Mouse (Mus musculus) testis, adult 2 months (tissue): Measurements from ENCODE around the gene Pvr. TPM values are rescaled to one million over a fixed set of nuclear protein-coding genes. Genes with fewer than 3 reads are reported as not detected.

Source experiments
- H3K27ac ChIP-seq: fragments of 200-500 bp; 2 replicates; pipeline ENCODE4 v1.5.1; 2012; ENCODE audit warnings: low read depth, low read length; ENCODE audit not compliant: control insufficient read depth, insufficient read depth
- H3K27me3 ChIP-seq: fragments of 200-500 bp; 2 replicates; pipeline ENCODE4 v1.6.1; 2012; ENCODE audit warnings: mild to moderate bottlenecking, low read length, moderate library complexity; ENCODE audit not compliant: control insufficient read depth, insufficient read depth
- H3K36me3 ChIP-seq: fragments of 200-500 bp; 2 replicates; pipeline ENCODE4 v1.6.1; 2012; ENCODE audit warnings: mild to moderate bottlenecking, low read length; ENCODE audit not compliant: control insufficient read depth, insufficient read depth
- H3K4me1 ChIP-seq: fragments of 200-500 bp; 2 replicates; pipeline ENCODE4 v1.6.1; 2012; ENCODE audit warnings: low read length; ENCODE audit not compliant: control insufficient read depth, insufficient read depth
- H3K4me3 ChIP-seq: fragments of 200-500 bp; 2 replicates; pipeline ENCODE4 v1.5.1; 2012; ENCODE audit warnings: low read depth, mild to moderate bottlenecking, low read length, moderate library complexity, mixed read lengths; ENCODE audit not compliant: control insufficient read depth
- CTCF ChIP-seq: fragments of 200-500 bp; IDR thresholded peaks from 2 replicates; pipeline ENCODE4 v1.5.1; 2012; ENCODE audit warnings: low read depth, mild to moderate bottlenecking, inconsistent platforms, low read length, moderate library complexity; ENCODE audit not compliant: control insufficient read depth, insufficient read depth, insufficient replicate concordance
- POLR2A ChIP-seq: fragments of 200-500 bp; IDR thresholded peaks from 2 replicates; pipeline ENCODE4 v1.6.1; 2012; ENCODE audit warnings: low read depth, mild to moderate bottlenecking, inconsistent platforms, low read length, moderate library complexity; ENCODE audit not compliant: control insufficient read depth
- polyA plus RNA-seq: library from polyadenylated mRNA; depleted of rRNA; stranded (reverse); fragments of >200 nt; gene quantifications from 2 replicates; pipeline ENCODE4 v1.2.3, GENCODE M21; 2012

Gene Pvr
- polyA plus RNA-seq, 1 experiment: 6.1 TPM

DNA sequence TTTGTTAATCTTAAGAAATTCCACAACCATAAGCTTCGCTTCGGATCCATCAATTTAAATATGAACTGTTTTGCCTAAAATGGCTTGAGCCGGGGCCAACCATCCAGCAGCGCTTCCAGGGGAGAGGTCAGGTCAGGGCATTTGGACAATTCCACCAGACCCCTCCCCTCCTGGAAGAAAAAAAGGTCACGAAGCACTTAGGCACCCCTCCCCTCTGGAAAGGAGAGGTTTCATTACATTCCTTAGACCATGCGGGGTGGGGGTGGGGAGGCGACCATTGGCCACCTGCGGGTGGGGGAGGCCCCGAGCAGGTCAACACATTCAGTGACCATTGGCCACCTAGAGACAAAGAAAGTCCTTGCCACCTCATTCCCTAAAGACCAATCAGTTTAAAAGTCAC is 32.1 kb upstream of the Pvr start:
- Histone ChIP-seq H3K27ac (no peak overlapping the region), H3K36me3 (no peaks in the 10 kb centered on the region), H3K4me3 (no peak overlapping the region), H3K4me1 (peaks cover 10% of the 10 kb centered on the region), H3K27me3 (no peaks in the 10 kb centered on the region)
- no peak for TF ChIP-seq POLR2A
- TF ChIP-seq CTCF: no peak

DNA sequence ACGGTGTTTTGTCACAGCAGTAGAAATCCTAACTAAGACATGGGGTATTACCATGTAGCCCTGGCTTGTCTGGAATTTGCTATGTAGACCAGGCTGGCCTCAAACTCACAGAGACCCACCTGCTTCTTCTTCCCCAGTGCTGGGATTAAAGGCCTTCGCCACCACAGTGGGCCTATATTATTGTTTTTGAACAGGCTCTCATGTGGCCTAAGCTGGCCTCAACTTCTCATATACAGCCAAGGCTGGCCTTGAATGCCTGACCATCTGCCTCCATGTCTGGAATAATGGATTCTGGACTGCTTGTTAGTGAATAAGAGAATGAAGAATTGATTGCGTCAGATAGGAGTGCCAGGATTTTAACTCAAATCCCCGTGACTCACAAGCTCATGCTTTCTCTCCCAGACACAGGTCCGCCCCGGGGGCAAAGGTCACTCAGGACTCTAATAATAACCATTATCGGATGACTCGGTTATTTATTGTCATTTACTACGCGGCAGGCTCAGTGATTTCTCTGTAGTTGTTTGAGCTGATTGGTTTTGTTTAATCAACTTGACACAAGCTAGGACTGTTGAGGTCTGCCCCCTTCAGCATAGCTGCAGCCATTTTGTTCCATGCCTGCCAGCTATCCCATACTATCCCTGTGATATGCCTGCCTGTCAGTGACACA is 31.5 kb upstream of the Pvr start:
- no peaks in the 10 kb centered on the region for H3K27me3 ChIP-seq
- no peak overlapping the region for H3K27ac ChIP-seq
- TF ChIP-seq POLR2A (no peak), CTCF (no peak)
- peaks cover 10% of the 10 kb centered on the region for H3K4me1 ChIP-seq
- no peaks in the 10 kb centered on the region for H3K36me3 ChIP-seq
- no peak overlapping the region for H3K4me3 ChIP-seq

DNA sequence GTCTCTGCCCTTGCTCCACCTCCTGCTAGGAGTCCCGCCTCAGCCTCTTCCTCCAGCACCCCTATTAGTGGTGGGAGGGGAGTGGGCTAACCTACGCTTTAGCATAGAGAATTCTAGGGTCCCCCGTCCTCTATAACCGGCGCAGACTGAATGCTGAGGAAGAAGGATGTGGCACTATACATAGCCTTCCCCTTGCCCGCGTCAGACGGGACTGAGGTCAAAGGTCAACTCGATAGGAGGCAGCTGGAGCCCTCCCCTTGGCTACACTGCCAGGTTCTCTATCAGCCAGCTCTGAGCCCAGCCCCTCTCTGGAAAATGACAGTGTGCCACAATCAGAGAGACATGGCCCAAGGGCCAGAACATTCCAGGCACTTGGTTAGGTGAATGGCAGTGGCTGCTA is 29.6 kb upstream of the Pvr start, which contains the start of gene Igsf23:
Gene Igsf23, minus strand, starts transcription at position 168 of the 400 bp plus-strand sequence.
- H3K4me3 ChIP-seq: no peak within 1 kb of the TSS
- no peaks in the 10 kb centered on the region for H3K36me3 ChIP-seq
- no peak within 1 kb of the TSS for H3K27ac ChIP-seq
- no peaks in the 10 kb centered on the region for H3K27me3 ChIP-seq
- H3K4me1 ChIP-seq: peaks cover 10% of the 10 kb centered on the region
- TF ChIP-seq CTCF (no peak), POLR2A (no peak)

DNA sequence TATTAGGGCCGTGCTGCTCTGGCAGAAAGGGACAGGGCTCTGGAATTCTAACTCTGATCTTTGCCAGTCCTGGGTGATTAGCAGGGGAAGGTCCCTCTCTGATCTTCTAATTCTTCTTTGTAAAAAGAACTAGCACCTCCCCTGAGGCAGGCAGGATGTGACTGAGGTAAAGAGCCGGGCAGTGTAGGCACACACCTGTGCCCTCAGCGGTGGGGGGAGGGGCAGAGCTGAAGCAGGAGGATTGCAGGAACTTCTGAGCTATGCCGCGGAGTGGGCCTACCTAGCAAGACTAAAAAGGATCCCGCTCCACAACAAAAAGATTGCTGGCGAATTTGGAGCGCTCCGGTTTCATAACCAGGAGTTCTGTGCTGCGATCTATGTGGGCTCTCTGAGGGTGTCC is 29.0 kb upstream of the Pvr start:
- Histone ChIP-seq H3K36me3 (no peaks in the 10 kb centered on the region), H3K27me3 (no peaks in the 10 kb centered on the region), H3K27ac (no peak overlapping the region), H3K4me1 (peaks cover 10% of the 10 kb centered on the region), H3K4me3 (no peak overlapping the region)
- no peak for TF ChIP-seq POLR2A
- TF ChIP-seq CTCF: no peak

DNA sequence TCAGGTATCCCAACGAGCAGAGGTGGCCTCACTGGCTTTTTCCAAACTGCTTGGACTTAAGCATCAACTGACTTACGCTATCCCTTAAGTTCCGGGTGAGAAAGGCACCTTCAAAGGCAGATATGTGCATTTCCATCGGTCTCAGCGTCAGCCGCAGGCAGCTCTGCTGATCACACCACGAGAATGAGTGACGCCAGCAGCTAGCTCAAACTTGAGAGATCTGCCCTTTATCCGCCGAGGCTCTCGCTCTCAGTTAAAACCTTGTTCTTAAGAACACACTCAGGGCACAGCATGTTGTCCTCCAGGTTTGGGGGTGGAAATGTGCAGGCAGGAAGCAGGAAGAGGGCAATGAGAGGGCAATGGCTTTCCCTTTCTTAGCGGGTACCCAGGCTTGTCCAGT is 28.0 kb upstream of the Pvr start:
- Histone ChIP-seq H3K4me3 (no peak overlapping the region), H3K27me3 (no peaks in the 10 kb centered on the region), H3K4me1 (peaks cover 10% of the 10 kb centered on the region), H3K27ac (no peak overlapping the region), H3K36me3 (no peaks in the 10 kb centered on the region)
- TF ChIP-seq POLR2A (no peak), CTCF (no peak)

DNA sequence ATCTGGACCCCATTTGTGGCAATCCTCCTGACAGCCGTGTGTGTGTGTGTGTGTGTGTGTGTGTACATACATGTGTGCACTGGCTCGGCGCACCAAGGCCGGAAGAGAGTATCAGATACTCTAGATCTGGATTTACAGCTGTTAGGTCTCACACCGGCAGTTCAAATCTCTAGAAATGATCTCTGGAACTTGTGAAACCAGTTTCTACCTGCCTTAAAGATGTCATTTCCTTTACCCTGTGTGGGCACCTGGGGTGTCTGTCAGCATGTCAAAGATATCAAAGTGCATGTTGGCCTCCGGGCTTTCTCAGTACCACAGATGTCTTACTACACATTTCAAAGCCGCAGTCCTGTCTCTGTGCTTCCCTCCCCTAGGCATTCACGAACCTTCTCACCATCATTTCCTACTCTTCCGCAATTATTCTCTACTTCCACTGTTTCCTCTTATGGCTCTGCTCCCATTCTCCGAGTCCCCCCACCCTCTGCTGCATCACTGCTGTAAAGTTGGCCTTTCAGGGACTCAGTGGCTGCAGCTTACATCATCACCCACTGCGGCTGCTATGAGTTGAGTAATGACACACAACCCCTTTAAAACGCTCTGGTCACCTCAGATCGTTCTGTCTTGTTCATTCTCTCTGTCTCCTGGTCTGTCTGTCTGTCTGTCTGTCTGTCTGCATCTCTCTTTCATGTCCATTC is 25.0 kb upstream of the Pvr start:
- Histone ChIP-seq H3K36me3 (no peaks in the 10 kb centered on the region), H3K27ac (no peak overlapping the region), H3K4me3 (no peak overlapping the region), H3K27me3 (no peaks in the 10 kb centered on the region), H3K4me1 (peaks cover 10% of the 10 kb centered on the region)
- TF ChIP-seq POLR2A (no peak), CTCF (no peak)

DNA sequence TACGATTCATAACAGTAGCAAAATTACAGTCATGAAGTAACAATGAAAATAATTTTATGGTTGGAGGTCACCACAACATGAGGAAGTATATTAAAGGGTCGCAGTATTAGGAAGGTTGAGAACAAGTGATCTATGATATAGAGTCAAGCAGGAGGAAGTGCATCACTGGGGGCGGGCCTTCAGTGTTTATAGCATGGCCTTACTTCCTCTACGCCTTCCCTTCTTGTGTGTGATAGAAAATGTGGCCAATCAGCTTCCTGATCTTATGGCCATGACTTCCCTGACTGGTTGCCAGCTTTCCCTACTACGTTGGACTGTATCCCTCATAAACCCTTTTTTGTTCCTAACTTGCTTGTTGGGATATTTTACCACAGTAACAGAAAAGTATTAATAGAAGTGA is 24.2 kb upstream of the Pvr start:
- H3K36me3 ChIP-seq: no peaks in the 10 kb centered on the region
- H3K4me3 ChIP-seq: no peak overlapping the region
- H3K27me3 ChIP-seq: no peaks in the 10 kb centered on the region
- H3K27ac ChIP-seq: no peak overlapping the region
- TF ChIP-seq CTCF: no peak
- no peak for TF ChIP-seq POLR2A
- peaks cover 5% of the 10 kb centered on the region for H3K4me1 ChIP-seq
